Mouse (Mus musculus): ENCODE results near the gene Ptpn1.

- TF ChIP-seq CTCF (IDR thresholded peaks at IDR 0.05; ENCODE audit: low read depth, low read length) (no peak), POLR2A (IDR thresholded peaks at IDR 0.05; ENCODE audit: extremely low read depth, insufficient read depth, low read length) (no peak)
Measured at GRCm38 (mm10) chr2:168019201-168019715, 87.4 kb downstream of the Ptpn1 start.

Measured in liver, adult 2 months (tissue).